Comparison of ENCODE assay signal across 8 mouse cellular contexts in genomic region chr5:134455186-134455895, GRCm38 (mm10). TPM values are rescaled to one million over a fixed set of nuclear protein-coding genes. Genes with fewer than 3 reads are reported as not detected.
DNase-seq lines count a peak whose midpoint lies in the region; ATAC-seq and TF ChIP-seq lines count a peak whose summit lies in the region.

No protein-coding gene starts in this region.

- 2% methylated on average over 21 of the region's 21 CpGs for WGBS in embryonic facial prominence, embryonic 12.5 days
- 2% methylated on average over 21 of the region's 21 CpGs for WGBS in hindbrain, embryonic 12.5 days
- WGBS in liver, embryonic 11.5 days, result 2% methylated on average over 21 of the region's 21 CpGs

- 0 out of 2 replicates have a peak, but pooled peaks have one; percentile 2 for ATAC-seq in embryonic facial prominence, embryonic 12.5 days (ENCODE audit: insufficient number of reproducible peaks, insufficient read depth, low FRiP score, low TSS enrichment)
- ATAC-seq in hindbrain, embryonic 12.5 days (ENCODE audit: low FRiP score), result peak; percentile 18; the same call in 1 of the 2 replicates
- ATAC-seq in liver, embryonic 11.5 days (replicated peaks; ENCODE audit: low FRiP score), result peak; percentile 15; the same call in 1 of the 2 replicates

- H3K9me3 ChIP-seq in embryonic facial prominence, embryonic 12.5 days, result 0 out of 2 replicates have a peak, but pooled peaks cover 3% of the 10 kb centered on the region
- no peaks in the 10 kb centered on the region; the same call in 1 of the 2 replicates for H3K9me3 ChIP-seq in hindbrain, embryonic 12.5 days (replicated peaks)
- no peaks in the 10 kb centered on the region for H3K9me3 ChIP-seq in liver, embryonic 11.5 days (ENCODE audit: control insufficient read depth, low read length)

- peaks cover 61% of the 10 kb centered on the region for H3K79me2 ChIP-seq in myocyte (ENCODE audit: control insufficient read depth, insufficient read depth)

- H3K4me3 ChIP-seq in embryonic facial prominence, embryonic 12.5 days, result peak overlapping the region; percentile 89
- H3K4me3 ChIP-seq in hindbrain, embryonic 12.5 days, result peak overlapping the region; percentile 74
- H3K4me3 ChIP-seq in liver, embryonic 11.5 days (ENCODE audit: low read depth, low read length), result peak overlapping the region; percentile 66
- peak overlapping the region; percentile 100 for H3K4me3 ChIP-seq in myocyte

- no peaks in the 10 kb centered on the region for H3K27me3 ChIP-seq in embryonic facial prominence, embryonic 12.5 days
- H3K27me3 ChIP-seq in hindbrain, embryonic 12.5 days, result no peaks in the 10 kb centered on the region
- no peaks in the 10 kb centered on the region for H3K27me3 ChIP-seq in liver, embryonic 11.5 days (replicated peaks; ENCODE audit: control insufficient read depth, insufficient read depth, low read length)
- H3K27me3 ChIP-seq in myocyte (ENCODE audit: control insufficient read depth, insufficient read depth, insufficient read length), result no peaks in the 10 kb centered on the region

- peak overlapping the region; percentile 93 for H3K4me2 ChIP-seq in embryonic facial prominence, embryonic 12.5 days (replicated peaks)
- H3K4me2 ChIP-seq in hindbrain, embryonic 12.5 days (replicated peaks), result peak overlapping the region; percentile 87
- H3K4me2 ChIP-seq in liver, embryonic 11.5 days, result peak overlapping the region; percentile 82
- H3K4me2 ChIP-seq in myocyte (ENCODE audit: low read depth), result peak overlapping the region; percentile 88

- H3ac ChIP-seq in myocyte (ENCODE audit: control insufficient read depth, insufficient read length), result peak overlapping the region; percentile 82

- H3K9ac ChIP-seq in embryonic facial prominence, embryonic 12.5 days, result peak overlapping the region; percentile 85
- H3K9ac ChIP-seq in hindbrain, embryonic 12.5 days, result peak overlapping the region; percentile 92
- H3K9ac ChIP-seq in liver, embryonic 11.5 days (ENCODE audit: low read depth, low read length), result peak overlapping the region; percentile 72

- H3K4me1 ChIP-seq in embryonic facial prominence, embryonic 12.5 days, result peaks cover 17% of the 10 kb centered on the region
- H3K4me1 ChIP-seq in hindbrain, embryonic 12.5 days, result peaks cover 22% of the 10 kb centered on the region
- H3K4me1 ChIP-seq in liver, embryonic 11.5 days (replicated peaks; ENCODE audit: control insufficient read depth, insufficient read depth, low read length), result peaks cover 5% of the 10 kb centered on the region

- peaks cover 21% of the 10 kb centered on the region for H3K36me3 ChIP-seq in embryonic facial prominence, embryonic 12.5 days
- peaks cover 13% of the 10 kb centered on the region for H3K36me3 ChIP-seq in hindbrain, embryonic 12.5 days
- H3K36me3 ChIP-seq in liver, embryonic 11.5 days (ENCODE audit: control insufficient read depth, insufficient read depth, low read length), result peaks cover 5% of the 10 kb centered on the region; the same call in 1 of the 2 replicates
- H3K36me3 ChIP-seq in myocyte (ENCODE audit: control insufficient read depth, insufficient read depth), result no peaks in the 10 kb centered on the region

- peak overlapping the region; percentile 93 for H3K27ac ChIP-seq in embryonic facial prominence, embryonic 12.5 days
- peak overlapping the region; percentile 89 for H3K27ac ChIP-seq in hindbrain, embryonic 12.5 days
- H3K27ac ChIP-seq in liver, embryonic 11.5 days (ENCODE audit: low read depth, low read length), result peak overlapping the region; percentile 54; the same call in 1 of the 2 replicates

- no peak for TF ChIP-seq POLR2A in myocyte (IDR thresholded peaks at IDR 0.05; ENCODE audit: insufficient read length, low read depth)

- peak; percentile 27 for DNase-seq in CD4-positive helper T cell, adult 2 months (ENCODE audit: low read depth, low spot score)
- peak; percentile 56 for DNase-seq in Muller cell, postnatal 12 days (ENCODE audit: inconsistent ontology term)
- DNase-seq in liver, embryonic 11.5 days (ENCODE audit: low spot score), result peak; percentile 65
- DNase-seq in frontal cortex, postnatal 14 days (ENCODE audit: low spot score in 2 of 2), result no peak
- DNase-seq in left cerebral cortex, adult 18-20 months (ENCODE audit: low spot score in 2 of 2), result no peak

TF ChIP-seq in myocyte, 11 proteins besides CTCF, POLR2A, EP300 and RAD21:
- TF ChIP-seq TCF12 (IDR thresholded peaks at IDR 0.05; ENCODE audit: insufficient read depth, poor library complexity, severe bottlenecking), result no peak
- TF ChIP-seq E2F4 (IDR thresholded peaks at IDR 0.05; ENCODE audit: insufficient read depth), result no peak
- no peak for TF ChIP-seq MYOG (IDR thresholded peaks at IDR 0.05; ENCODE audit: control insufficient read depth in 1 of 3, insufficient read depth in 1 of 3, insufficient read length in 2 of 3, low read depth in 2 of 3)
- TF ChIP-seq CEBPB (IDR thresholded peaks at IDR 0.05; ENCODE audit: insufficient read depth, poor library complexity, severe bottlenecking), result no peak
- TF ChIP-seq POLR2AphosphoS2 (IDR thresholded peaks at IDR 0.05; ENCODE audit: insufficient read length, low read depth), result no peak
- no peak for TF ChIP-seq MYOD1 (IDR thresholded peaks at IDR 0.05; ENCODE audit: control insufficient read depth in 1 of 3, insufficient read length in 2 of 3, low read depth in 2 of 3)
- no peak for TF ChIP-seq SRF (IDR thresholded peaks at IDR 0.05; ENCODE audit: control insufficient read depth, insufficient read length, low read depth)
- no peak for TF ChIP-seq USF1 (IDR thresholded peaks at IDR 0.05; ENCODE audit: low read depth)
- TF ChIP-seq TCF3 (IDR thresholded peaks at IDR 0.05; ENCODE audit: insufficient read length, low read depth), result no peak
- no peak for TF ChIP-seq REST (IDR thresholded peaks at IDR 0.05; ENCODE audit: insufficient read depth, insufficient read length)
- no peak for TF ChIP-seq MAX (IDR thresholded peaks at IDR 0.05; ENCODE audit: low read depth)

RNA-seq across cellular contexts. Expression of gene Gtf2ird1, which starts 1.2 kb away (rescaled TPM):
- polyA plus RNA-seq in embryonic facial prominence, embryonic 12.5 days (2016; fragmentation: Nextera tagmentation; extraction: Ambion mirVana), result 151 and 153 TPM in 2 replicates
- polyA plus RNA-seq in hindbrain, embryonic 12.5 days (2016; fragmentation: Nextera tagmentation; extraction: Ambion mirVana), result 95.9 and 99.9 TPM in 2 replicates
- 46.7 and 51.8 TPM in 2 replicates for polyA plus RNA-seq in liver, embryonic 11.5 days (2014; fragmentation: Nextera tagmentation; extraction: Ambion mirVana)
- 62.0 TPM for polyA plus RNA-seq in myocyte (2012; fragmentation: generic; extraction: Trizol)
- 10 to 100 TPM; 37.4 to 56.6 TPM for total RNA-seq in left cerebral cortex, adult 18-20 months (2021)

Comparison
In these comparisons a context has a peak if more than half of its experiments do, and no peak if none do; other contexts are left out.
1. DNase-seq: peak in CD4-positive helper T cell, adult 2 months (single experiment), Muller cell, postnatal 12 days (single experiment) and liver, embryonic 11.5 days (single experiment); none in frontal cortex, postnatal 14 days (0 of 2) and left cerebral cortex, adult 18-20 months (0 of 2).
2. Peak in every context shown above with its lines, with median percentiles within 50 percentile points of each other: ATAC-seq, H3K27ac ChIP-seq, H3K4me2 ChIP-seq, H3K4me3 ChIP-seq and H3K9ac ChIP-seq.